ENCODE assay signal across 19 mouse cellular contexts in genomic region chr10:23704048-23704447, GRCm38 (mm10).
DNase-seq lines count a peak whose midpoint lies in the region; ATAC-seq lines count a peak whose summit lies in the region.
"Had no signal": no experiment of that assay in that cellular context is flagged by ENCODE, and none has a peak within 500 bp of the region (broad histone marks: within the 10 kb centered on the region; RNA-seq: fewer than 3 reads in every experiment).

No protein-coding gene starts in this region.

- no peak overlapping the region for H3K4me3 ChIP-seq in heart, embryonic 11.5 days (ENCODE audit: low read depth, low read length)
- no peak overlapping the region for H3K4me3 ChIP-seq in embryonic facial prominence, embryonic 14.5 days (ENCODE audit: low read depth, low read length)
- H3K4me3 ChIP-seq: heart, embryonic 12.5 days; hindbrain, embryonic 15.5 days had no signal

- H3K4me2 ChIP-seq in heart, embryonic 11.5 days, result no peak overlapping the region
- H3K4me2 ChIP-seq in embryonic facial prominence, embryonic 14.5 days (ENCODE audit: low read depth, low read length), result no peak overlapping the region
- H3K4me2 ChIP-seq: heart, embryonic 12.5 days; hindbrain, embryonic 15.5 days had no signal

- ATAC-seq in heart, embryonic 11.5 days (replicated peaks; ENCODE audit: insufficient number of reproducible peaks, low FRiP score, low TSS enrichment), result no peak
- no peak for ATAC-seq in embryonic facial prominence, embryonic 14.5 days (ENCODE audit: low read depth)
- ATAC-seq: forebrain, embryonic 16.5 days; intestine, embryonic 16.5 days had no signal

- WGBS in heart, embryonic 11.5 days (ENCODE audit: insufficient replicate concordance), result 58% methylated on average over 1 of the region's 1 CpGs
- WGBS in embryonic facial prominence, embryonic 14.5 days, result 37% methylated on average over 1 of the region's 1 CpGs

- peak; percentile 1 for DNase-seq in heart, adult 11 months
- peak; percentile 25 for DNase-seq in layer of hippocampus, adult 9-11 months
- DNase-seq in layer of hippocampus, postnatal 25 days (ENCODE audit: extremely low spot score in 1 of 2, low spot score in 1 of 2), result no peak
- peak; percentile 14 for DNase-seq in brain, embryonic 18.5 days (ENCODE audit: low read depth, low spot score)
- peak; percentile 47 for DNase-seq in embryonic facial prominence, embryonic 14.5 days (ENCODE audit: low spot score)
- no peak for DNase-seq in thymus, postnatal 0 days (ENCODE audit: low spot score)
- DNase-seq: adrenal gland, adult 2 months; adrenal gland, postnatal 25 days; cerebellum, adult 11 months; cerebellum, adult 9-10 months; cerebellum, postnatal 25 days; gastrocnemius, postnatal 36 days; heart, adult 18-20 months; heart, postnatal 36 days had no signal

- H3K27me3 ChIP-seq in heart, embryonic 11.5 days (ENCODE audit: control insufficient read depth, insufficient read depth, low read length), result no peaks in the 10 kb centered on the region
- no peaks in the 10 kb centered on the region for H3K27me3 ChIP-seq in embryonic facial prominence, embryonic 14.5 days (replicated peaks; ENCODE audit: control insufficient read depth, insufficient read depth, low read length)
- H3K27me3 ChIP-seq: heart, embryonic 12.5 days; hindbrain, embryonic 15.5 days had no signal

- H3K36me3 ChIP-seq in heart, embryonic 11.5 days (ENCODE audit: control insufficient read depth, insufficient read depth, low read length), result no peaks in the 10 kb centered on the region
- no peaks in the 10 kb centered on the region for H3K36me3 ChIP-seq in embryonic facial prominence, embryonic 14.5 days (ENCODE audit: control insufficient read depth, insufficient read depth, low read length)
- H3K36me3 ChIP-seq: heart, embryonic 12.5 days; hindbrain, embryonic 15.5 days had no signal

- H3K9me3 ChIP-seq in heart, embryonic 11.5 days (replicated peaks; ENCODE audit: control insufficient read depth, low read length), result no peaks in the 10 kb centered on the region
- no peaks in the 10 kb centered on the region for H3K9me3 ChIP-seq in embryonic facial prominence, embryonic 14.5 days (ENCODE audit: control insufficient read depth, low read length)
- H3K9me3 ChIP-seq: heart, embryonic 12.5 days; hindbrain, embryonic 15.5 days had no signal

- no peaks in the 10 kb centered on the region for H3K4me1 ChIP-seq in heart, embryonic 11.5 days (ENCODE audit: control insufficient read depth, insufficient read depth, low read length)
- peaks cover 5% of the 10 kb centered on the region for H3K4me1 ChIP-seq in embryonic facial prominence, embryonic 14.5 days (ENCODE audit: control insufficient read depth, insufficient read depth, low read length)
- H3K4me1 ChIP-seq: heart, embryonic 12.5 days; hindbrain, embryonic 15.5 days had no signal

- no peak overlapping the region for H3K27ac ChIP-seq in heart, embryonic 11.5 days (ENCODE audit: low read depth, low read length)
- H3K27ac ChIP-seq in embryonic facial prominence, embryonic 14.5 days (replicated peaks; ENCODE audit: low read depth, low read length), result no peak overlapping the region
- H3K27ac ChIP-seq: hindbrain, embryonic 15.5 days had no signal

- no peak overlapping the region for H3K9ac ChIP-seq in heart, embryonic 11.5 days (ENCODE audit: low read depth, low read length)
- no peak overlapping the region for H3K9ac ChIP-seq in embryonic facial prominence, embryonic 14.5 days (ENCODE audit: low read depth, low read length)
- H3K9ac ChIP-seq: heart, embryonic 12.5 days; hindbrain, embryonic 15.5 days had no signal

Comparison
In these comparisons a context has a peak if more than half of its experiments do, and no peak if none do; other contexts are left out.
1. DNase-seq: peak in heart, adult 11 months (single experiment), layer of hippocampus, adult 9-11 months (single experiment), brain, embryonic 18.5 days (single experiment) and embryonic facial prominence, embryonic 14.5 days (single experiment); none in layer of hippocampus, postnatal 25 days (0 of 2) and thymus, postnatal 0 days (single experiment).